Mouse (Mus musculus) limb, embryonic 10.5 days (tissue): ENCODE measurements around the gene Tmem91. TPM values are rescaled to one million over a fixed set of nuclear protein-coding genes. Genes with fewer than 3 reads are reported as not detected.

Source experiments
- DNase-seq: peaks from one replicate; pipeline ENCODE4 v3.0.0-alpha.2; 2017; ENCODE audit warnings: low spot score
- H3K27ac ChIP-seq: fragments of 300-500 bp; sonication (generic); 2 replicates; pipeline ENCODE4 v1.5.1; 2016; ENCODE audit warnings: mild to moderate bottlenecking
- H3K27me3 ChIP-seq: fragments of 300-500 bp; sonication (generic); 2 replicates; pipeline ENCODE4 v1.6.1; 2016; ENCODE audit warnings: low read depth, mild to moderate bottlenecking; ENCODE audit not compliant: poor library complexity, severe bottlenecking
- H3K36me3 ChIP-seq: fragments of 300-500 bp; sonication (generic); 2 replicates; pipeline ENCODE4 v1.6.1; 2016; ENCODE audit warnings: mild to moderate bottlenecking, moderate library complexity
- H3K4me1 ChIP-seq: fragments of 300-500 bp; sonication (generic); 2 replicates; pipeline ENCODE4 v1.6.1; 2016
- H3K4me3 ChIP-seq: fragments of 300-500 bp; sonication (generic); 2 replicates; pipeline ENCODE4 v1.5.1; 2016; ENCODE audit warnings: mild to moderate bottlenecking, moderate library complexity
- H3K9me3 ChIP-seq: fragments of 300-500 bp; sonication (generic); replicated peaks from 2 replicates; pipeline ENCODE4 v1.6.1; 2016; ENCODE audit warnings: mild to moderate bottlenecking
- WGBS: fragments of 180-500 bp; shearing (Covaris S2); methylation state at CpG from one replicate; pipeline ENCODE4 v1.1.7; 2016; 5-methylcytosine and 5-hydroxymethylcytosine counted together
- polyA plus RNA-seq: library from polyadenylated mRNA; unstranded; fragments of >200 nt; fragmentation: Nextera tagmentation; extraction: Ambion mirVana; gene quantifications from 2 replicates; pipeline ENCODE4 v1.2.1, GENCODE M21; 2016

The Tmem91 gene
- polyA plus RNA-seq, 1 experiment from 2014 or later, result 3.4 TPM

GRCm38 (mm10) chr7:25652244-25652759 is 22.7 kb downstream of the Tmem91 start:
- H3K36me3 ChIP-seq, result no peaks in the 10 kb centered on the region; the same call in 1 of the 2 replicates
- 94% methylated on average over 12 of the region's 12 CpGs for WGBS
- H3K9me3 ChIP-seq, result no peaks in the 10 kb centered on the region
- H3K4me1 ChIP-seq, result peaks cover 4% of the 10 kb centered on the region; the same call in 1 of the 2 replicates
- DNase-seq, result no peak
- H3K27ac ChIP-seq, result no peak overlapping the region
- H3K27me3 ChIP-seq, result no peaks in the 10 kb centered on the region
- no peak overlapping the region for H3K4me3 ChIP-seq

- Histone ChIP-seq H3K9me3 (no peaks in the 10 kb centered on the region), H3K27ac (no peak overlapping the region), H3K4me3 (no peak overlapping the region), H3K27me3 (no peaks in the 10 kb centered on the region), H3K36me3 (no peaks in the 10 kb centered on the region; the same call in 1 of the 2 replicates), H3K4me1 (no peaks in the 10 kb centered on the region)
- 92% methylated on average over 8 of the region's 8 CpGs for WGBS
- no peak for DNase-seq
Observed at GRCm38 (mm10) chr7:25651281-25651680, 23.7 kb downstream of the Tmem91 start.

GRCm38 (mm10) chr7:25649839-25650238 is 25.1 kb downstream of the Tmem91 start:
- WGBS, result 88% methylated on average over 5 of the region's 5 CpGs
- H3K4me3 ChIP-seq, result no peak overlapping the region
- H3K36me3 ChIP-seq, result peaks cover 3% of the 10 kb centered on the region; the same call in 1 of the 2 replicates
- H3K27me3 ChIP-seq, result no peaks in the 10 kb centered on the region
- no peaks in the 10 kb centered on the region for H3K9me3 ChIP-seq
- DNase-seq, result no peak
- H3K4me1 ChIP-seq, result no peaks in the 10 kb centered on the region
- no peak overlapping the region for H3K27ac ChIP-seq

- peaks cover 4% of the 10 kb centered on the region; the same call in 1 of the 2 replicates for H3K36me3 ChIP-seq
- H3K27ac ChIP-seq, result no peak overlapping the region
- no peak for DNase-seq
- no peaks in the 10 kb centered on the region for H3K4me1 ChIP-seq
- no peak overlapping the region for H3K4me3 ChIP-seq
- H3K27me3 ChIP-seq, result no peaks in the 10 kb centered on the region
- H3K9me3 ChIP-seq, result no peaks in the 10 kb centered on the region
- WGBS, result 46% methylated on average over 5 of the region's 5 CpGs
Observed at GRCm38 (mm10) chr7:25647574-25648123, 27.3 kb downstream of the Tmem91 start.

- DNase-seq, result no peak
- H3K36me3 ChIP-seq, result peaks cover 14% of the 10 kb centered on the region; the same call in 1 of the 2 replicates
- no peaks in the 10 kb centered on the region for H3K9me3 ChIP-seq
- 71% methylated on average over 14 of the region's 14 CpGs for WGBS
- H3K4me3 ChIP-seq, result no peak overlapping the region
- no peak overlapping the region for H3K27ac ChIP-seq
- H3K27me3 ChIP-seq, result no peaks in the 10 kb centered on the region
- H3K4me1 ChIP-seq, result no peaks in the 10 kb centered on the region
Observed at GRCm38 (mm10) chr7:25645074-25645473, 29.9 kb downstream of the Tmem91 start.

GRCm38 (mm10) chr7:25644631-25645030 is 30.3 kb downstream of the Tmem91 start:
- H3K36me3 ChIP-seq, result peaks cover 14% of the 10 kb centered on the region; the same call in 1 of the 2 replicates
- no peak for DNase-seq
- no peaks in the 10 kb centered on the region for H3K27me3 ChIP-seq
- no peaks in the 10 kb centered on the region for H3K4me1 ChIP-seq
- H3K9me3 ChIP-seq, result no peaks in the 10 kb centered on the region
- no peak overlapping the region for H3K27ac ChIP-seq
- WGBS, result 88% methylated on average over 4 of the region's 4 CpGs
- H3K4me3 ChIP-seq, result no peak overlapping the region

- no peaks in the 10 kb centered on the region for H3K9me3 ChIP-seq
- H3K27me3 ChIP-seq, result no peaks in the 10 kb centered on the region
- 85% methylated on average over 10 of the region's 10 CpGs for WGBS
- no peak for DNase-seq
- no peak overlapping the region for H3K4me3 ChIP-seq
- H3K27ac ChIP-seq, result no peak overlapping the region
- H3K4me1 ChIP-seq, result no peaks in the 10 kb centered on the region
- H3K36me3 ChIP-seq, result peaks cover 16% of the 10 kb centered on the region; the same call in 1 of the 2 replicates
Observed at GRCm38 (mm10) chr7:25644136-25644535, 30.8 kb downstream of the Tmem91 start.

GRCm38 (mm10) chr7:25639754-25640153 is 35.2 kb downstream of the Tmem91 start:
- DNase-seq, result no peak
- Histone ChIP-seq H3K4me1 (no peaks in the 10 kb centered on the region), H3K4me3 (no peak overlapping the region), H3K27ac (no peak overlapping the region), H3K36me3 (peaks cover 37% of the 10 kb centered on the region), H3K27me3 (no peaks in the 10 kb centered on the region), H3K9me3 (no peaks in the 10 kb centered on the region)
- WGBS, result 90% methylated on average over 4 of the region's 4 CpGs

GRCm38 (mm10) chr7:25637099-25637498 is 37.9 kb downstream of the Tmem91 start:
- H3K27ac ChIP-seq, result no peak overlapping the region
- H3K36me3 ChIP-seq, result peaks cover 49% of the 10 kb centered on the region
- no peaks in the 10 kb centered on the region for H3K27me3 ChIP-seq
- no peak for DNase-seq
- no peak overlapping the region for H3K4me3 ChIP-seq
- H3K4me1 ChIP-seq, result no peaks in the 10 kb centered on the region
- WGBS, result 92% methylated on average over 5 of the region's 5 CpGs
- H3K9me3 ChIP-seq, result no peaks in the 10 kb centered on the region

GRCm38 (mm10) chr7:25636373-25636772 is 38.6 kb downstream of the Tmem91 start:
- Histone ChIP-seq H3K27me3 (no peaks in the 10 kb centered on the region), H3K27ac (no peak overlapping the region), H3K9me3 (no peaks in the 10 kb centered on the region), H3K4me1 (no peaks in the 10 kb centered on the region), H3K36me3 (peaks cover 56% of the 10 kb centered on the region), H3K4me3 (no peak overlapping the region)
- DNase-seq, result no peak
- WGBS, result 56% methylated on average over 3 of the region's 3 CpGs

GRCm38 (mm10) chr7:25632679-25633078 is 42.3 kb downstream of the Tmem91 start:
- peaks cover 6% of the 10 kb centered on the region for H3K4me1 ChIP-seq
- H3K9me3 ChIP-seq, result no peaks in the 10 kb centered on the region
- peaks cover 18% of the 10 kb centered on the region for H3K27me3 ChIP-seq
- 92% methylated on average over 5 of the region's 5 CpGs for WGBS
- no peak for DNase-seq
- no peak overlapping the region for H3K27ac ChIP-seq
- H3K36me3 ChIP-seq, result peaks cover 50% of the 10 kb centered on the region
- no peak overlapping the region for H3K4me3 ChIP-seq

GRCm38 (mm10) chr7:25628323-25628620 is 46.7 kb downstream of the Tmem91 start:
- Histone ChIP-seq H3K27me3 (peaks cover 29% of the 10 kb centered on the region), H3K36me3 (peaks cover 66% of the 10 kb centered on the region), H3K9me3 (no peaks in the 10 kb centered on the region), H3K27ac (peak overlapping the region; percentile 77; the same call in 1 of the 2 replicates), H3K4me1 (peaks cover 21% of the 10 kb centered on the region), H3K4me3 (peak overlapping the region; percentile 53; the same call in 1 of the 2 replicates)
- 61% methylated on average over 8 of the region's 8 CpGs for WGBS
- DNase-seq, result no peak

- Histone ChIP-seq H3K27me3 (peaks cover 29% of the 10 kb centered on the region), H3K4me3 (peak overlapping the region; percentile 53), H3K9me3 (no peaks in the 10 kb centered on the region), H3K4me1 (peaks cover 21% of the 10 kb centered on the region), H3K27ac (peak overlapping the region; percentile 77), H3K36me3 (peaks cover 65% of the 10 kb centered on the region)
- 18% methylated on average over 38 of the region's 38 CpGs for WGBS
- DNase-seq, result peak; percentile 74
Observed at GRCm38 (mm10) chr7:25627431-25628322, 47.3 kb downstream of the Tmem91 start.
